Mouse (Mus musculus): ENCODE results near the gene Per1. TPM values are rescaled to one million over a fixed set of nuclear protein-coding genes. Genes with fewer than 3 reads are reported as not detected.

The Per1 gene
- polyA plus RNA-seq, 2 experiments, result 19.3 to 22.5 TPM

DNA sequence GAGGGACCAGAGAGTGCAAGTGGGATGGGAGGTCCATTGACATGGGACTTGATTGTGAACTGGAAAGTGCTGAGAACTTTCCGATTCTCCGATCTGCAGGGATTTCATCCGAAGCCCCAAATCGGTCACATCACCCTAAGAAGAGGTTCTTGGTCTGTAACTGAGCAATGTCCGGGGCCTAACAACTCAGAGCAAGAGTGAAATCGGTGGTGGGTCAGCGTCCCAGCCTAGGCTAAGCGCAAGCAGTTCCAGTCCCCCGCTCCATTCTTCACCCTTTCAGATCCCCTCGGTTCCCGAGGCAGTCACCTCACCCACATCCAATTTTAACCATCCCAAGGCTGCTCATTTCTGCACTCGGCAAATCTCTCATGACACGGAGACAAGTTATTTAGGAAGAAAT is 24.9 kb upstream of the Per1 start:
- peak overlapping the region; percentile 63 for H3K4me3 ChIP-seq (replicated peaks; ENCODE audit: low read length)
- H3K4me1 ChIP-seq (ENCODE audit: control insufficient read depth, insufficient read depth, low read length), result peaks cover 27% of the 10 kb centered on the region
- no peaks in the 10 kb centered on the region for H3K9me3 ChIP-seq (ENCODE audit: control insufficient read depth, low read length)
- DNase-seq (ENCODE audit: low spot score) (no peak), ATAC-seq (ENCODE audit: low FRiP score, low read depth) (no peak)
- peak overlapping the region; percentile 86 for H3K4me2 ChIP-seq (replicated peaks; ENCODE audit: low read depth, low read length, severe bottlenecking)
- 1% methylated on average over 13 of the region's 13 CpGs for WGBS
- no peaks in the 10 kb centered on the region for H3K27me3 ChIP-seq (ENCODE audit: control insufficient read depth, insufficient read depth, low read length)
- peak overlapping the region; percentile 94 for H3K27ac ChIP-seq (replicated peaks; ENCODE audit: low read depth, low read length)
- no peaks in the 10 kb centered on the region for H3K36me3 ChIP-seq (ENCODE audit: control insufficient read depth, insufficient read depth, low read length)
- no peak for TF ChIP-seq POLR2A (IDR thresholded peaks at IDR 0.05; ENCODE audit: borderline replicate concordance, extremely low read depth, insufficient read depth, insufficient read length)
- peak overlapping the region; percentile 80 for H3K9ac ChIP-seq (ENCODE audit: low read depth, low read length, severe bottlenecking)

DNA sequence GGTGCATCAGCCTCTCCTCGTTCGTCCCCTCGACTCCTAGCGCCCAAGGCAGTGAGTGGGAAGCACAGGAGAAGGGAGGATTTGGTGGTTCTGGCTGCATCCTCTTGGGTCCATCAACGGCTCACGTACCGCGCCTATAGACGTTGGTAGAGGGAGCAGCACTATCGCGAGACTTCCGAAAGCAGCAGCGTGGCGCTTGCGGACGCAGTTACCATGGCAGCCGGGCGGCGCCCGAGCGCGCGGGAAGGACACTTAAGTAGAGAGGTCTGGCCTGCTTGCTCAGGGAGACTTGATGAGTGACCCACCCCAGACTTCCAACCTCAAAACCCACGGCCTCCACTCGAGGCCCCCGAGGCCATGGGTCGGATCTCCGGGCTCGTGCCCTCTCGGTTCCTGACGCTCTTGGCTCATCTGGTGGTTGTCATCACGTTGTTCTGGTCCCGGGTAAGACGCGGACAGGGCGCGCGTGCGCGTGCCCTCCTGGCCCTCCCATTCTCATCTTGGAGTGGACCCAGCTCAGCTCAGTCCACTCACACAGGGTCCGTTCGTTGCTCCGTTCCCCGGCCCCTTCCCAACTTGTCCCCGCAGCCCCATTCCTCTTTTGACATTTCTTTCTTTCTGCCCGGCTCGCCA is 24.3 kb upstream of the Per1 start, which contains the start of gene Tmem107:
Tmem107 (plus strand) TSS at position 217 of the 633 bp plus-strand sequence.
- H3K4me1 ChIP-seq (ENCODE audit: control insufficient read depth, insufficient read depth, low read length), result peaks cover 27% of the 10 kb centered on the region
- peak within 1 kb of the TSS; percentile 94 for H3K27ac ChIP-seq (replicated peaks; ENCODE audit: low read depth, low read length)
- DNase-seq (ENCODE audit: low spot score) (peak; percentile 97), ATAC-seq (ENCODE audit: low FRiP score, low read depth) (peak; percentile 89)
- H3K27me3 ChIP-seq (ENCODE audit: control insufficient read depth, insufficient read depth, low read length), result no peaks in the 10 kb centered on the region
- H3K9me3 ChIP-seq (ENCODE audit: control insufficient read depth, low read length), result no peaks in the 10 kb centered on the region
- H3K4me3 ChIP-seq (replicated peaks; ENCODE audit: low read length), result peak within 1 kb of the TSS; percentile 63
- H3K36me3 ChIP-seq (ENCODE audit: control insufficient read depth, insufficient read depth, low read length), result no peaks in the 10 kb centered on the region
- peak within 1 kb of the TSS; percentile 86 for H3K4me2 ChIP-seq (replicated peaks; ENCODE audit: low read depth, low read length, severe bottlenecking)
- under 1% methylated on average over 34 of the region's 47 CpGs for WGBS
- TF ChIP-seq POLR2A (IDR thresholded peaks at IDR 0.05; ENCODE audit: borderline replicate concordance, extremely low read depth, insufficient read depth, insufficient read length), result no peak; the same call in 1 of the 2 replicates
- peak within 1 kb of the TSS; percentile 80 for H3K9ac ChIP-seq (ENCODE audit: low read depth, low read length, severe bottlenecking)

- 20% methylated on average over 9 of the region's 9 CpGs for WGBS
- H3K9ac ChIP-seq (ENCODE audit: low read depth, low read length, severe bottlenecking), result peak overlapping the region; percentile 80
- no peak for DNase-seq (ENCODE audit: low spot score)
- no peaks in the 10 kb centered on the region for H3K27me3 ChIP-seq (ENCODE audit: control insufficient read depth, insufficient read depth, low read length)
- H3K36me3 ChIP-seq (ENCODE audit: control insufficient read depth, insufficient read depth, low read length), result no peaks in the 10 kb centered on the region
- peak overlapping the region; percentile 94 for H3K27ac ChIP-seq (replicated peaks; ENCODE audit: low read depth, low read length)
- H3K9me3 ChIP-seq (ENCODE audit: control insufficient read depth, low read length), result no peaks in the 10 kb centered on the region
- H3K4me1 ChIP-seq (ENCODE audit: control insufficient read depth, insufficient read depth, low read length), result peaks cover 27% of the 10 kb centered on the region
- no peak for TF ChIP-seq POLR2A (IDR thresholded peaks at IDR 0.05; ENCODE audit: borderline replicate concordance, extremely low read depth, insufficient read depth, insufficient read length)
- no peak for ATAC-seq (ENCODE audit: low FRiP score, low read depth)
- peak overlapping the region; percentile 86 for H3K4me2 ChIP-seq (replicated peaks; ENCODE audit: low read depth, low read length, severe bottlenecking)
- peak overlapping the region; percentile 63 for H3K4me3 ChIP-seq (replicated peaks; ENCODE audit: low read length)
These were observed 23.8 kb upstream of the Per1 start for GRCm38 (mm10) chr11:69071262-69071661.

GRCm38 (mm10) chr11:69072234-69072633 is 22.8 kb upstream of the Per1 start:
- Histone ChIP-seq H3K4me1 (ENCODE audit: control insufficient read depth, insufficient read depth, low read length) (peaks cover 22% of the 10 kb centered on the region), H3K9me3 (ENCODE audit: control insufficient read depth, low read length) (no peaks in the 10 kb centered on the region), H3K4me3 (replicated peaks; ENCODE audit: low read length) (peak overlapping the region; percentile 22; the same call in 1 of the 2 replicates), H3K27ac (replicated peaks; ENCODE audit: low read depth, low read length) (no peak overlapping the region), H3K36me3 (ENCODE audit: control insufficient read depth, insufficient read depth, low read length) (no peaks in the 10 kb centered on the region), H3K4me2 (replicated peaks; ENCODE audit: low read depth, low read length, severe bottlenecking) (peak overlapping the region; percentile 39), H3K27me3 (ENCODE audit: control insufficient read depth, insufficient read depth, low read length) (no peaks in the 10 kb centered on the region), H3K9ac (ENCODE audit: low read depth, low read length, severe bottlenecking) (no peak overlapping the region)
- ATAC-seq (ENCODE audit: low FRiP score, low read depth) (no peak), DNase-seq (ENCODE audit: low spot score) (no peak)
- no peak for TF ChIP-seq POLR2A (IDR thresholded peaks at IDR 0.05; ENCODE audit: borderline replicate concordance, extremely low read depth, insufficient read depth, insufficient read length)
- 81% methylated on average over 11 of the region's 11 CpGs for WGBS

DNA sequence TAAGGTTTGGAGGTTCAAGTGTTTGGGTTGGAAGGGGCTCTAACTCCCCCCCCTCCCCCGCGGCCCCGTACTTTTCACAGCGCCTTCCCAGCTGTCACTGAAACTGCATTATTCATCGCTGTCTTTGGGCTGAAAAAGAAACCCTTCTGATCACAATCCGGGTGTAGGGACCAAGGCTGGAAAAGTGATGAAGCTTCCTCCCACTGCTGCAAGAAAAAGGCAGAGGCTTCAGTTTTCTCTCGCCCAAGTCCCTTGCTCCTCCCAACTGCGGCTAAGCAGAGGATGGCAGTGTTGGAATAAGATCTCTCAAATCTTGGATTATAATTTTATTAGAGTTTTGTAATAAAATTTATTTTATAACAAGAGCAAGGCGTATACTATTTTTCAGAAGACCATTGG is 22.4 kb upstream of the Per1 start:
- H3K4me2 ChIP-seq (replicated peaks; ENCODE audit: low read depth, low read length, severe bottlenecking), result peak overlapping the region; percentile 39
- H3K9ac ChIP-seq (ENCODE audit: low read depth, low read length, severe bottlenecking), result no peak overlapping the region
- H3K27ac ChIP-seq (replicated peaks; ENCODE audit: low read depth, low read length), result peak overlapping the region; percentile 90; the same call in 1 of the 2 replicates
- no peak for TF ChIP-seq POLR2A (IDR thresholded peaks at IDR 0.05; ENCODE audit: borderline replicate concordance, extremely low read depth, insufficient read depth, insufficient read length)
- peaks cover 22% of the 10 kb centered on the region for H3K4me1 ChIP-seq (ENCODE audit: control insufficient read depth, insufficient read depth, low read length)
- peak overlapping the region; percentile 22 for H3K4me3 ChIP-seq (replicated peaks; ENCODE audit: low read length)
- H3K9me3 ChIP-seq (ENCODE audit: control insufficient read depth, low read length), result no peaks in the 10 kb centered on the region
- WGBS, result 14% methylated on average over 9 of the region's 9 CpGs
- no peaks in the 10 kb centered on the region for H3K36me3 ChIP-seq (ENCODE audit: control insufficient read depth, insufficient read depth, low read length)
- ATAC-seq (ENCODE audit: low FRiP score, low read depth) (no peak), DNase-seq (ENCODE audit: low spot score) (no peak)
- no peaks in the 10 kb centered on the region for H3K27me3 ChIP-seq (ENCODE audit: control insufficient read depth, insufficient read depth, low read length)

All from limb, embryonic 14.5 days (tissue).